Mouse (Mus musculus) layer of hippocampus, postnatal 36 days (tissue): ENCODE measurements around the gene Lctl. TPM values are rescaled to one million over a fixed set of nuclear protein-coding genes. Genes with fewer than 3 reads are reported as not detected.

Experiments used
- DNase-seq, 2 experiments: peaks; one replicate each; pipeline ENCODE4 v3.0.0; 2022
- total RNA-seq, 2 experiments: library from RNA; stranded (reverse); gene quantifications; 2 replicates each; pipeline ENCODE4 v1.2.3; 2021

Gene Lctl
- not detected for total RNA-seq

- DNase-seq, result no peak
These were observed at the start of gene Lctl for GRCm38 (mm10) chr9:64116876-64117275. Lctl (plus strand) TSS chr9:64117147.

GRCm38 (mm10) chr9:64067787-64068186 is 49.2 kb upstream of the Lctl start:
- DNase-seq, result no peak

- no peak for DNase-seq
These were observed 48.4 kb upstream of the Lctl start for GRCm38 (mm10) chr9:64068571-64068970.

DNA sequence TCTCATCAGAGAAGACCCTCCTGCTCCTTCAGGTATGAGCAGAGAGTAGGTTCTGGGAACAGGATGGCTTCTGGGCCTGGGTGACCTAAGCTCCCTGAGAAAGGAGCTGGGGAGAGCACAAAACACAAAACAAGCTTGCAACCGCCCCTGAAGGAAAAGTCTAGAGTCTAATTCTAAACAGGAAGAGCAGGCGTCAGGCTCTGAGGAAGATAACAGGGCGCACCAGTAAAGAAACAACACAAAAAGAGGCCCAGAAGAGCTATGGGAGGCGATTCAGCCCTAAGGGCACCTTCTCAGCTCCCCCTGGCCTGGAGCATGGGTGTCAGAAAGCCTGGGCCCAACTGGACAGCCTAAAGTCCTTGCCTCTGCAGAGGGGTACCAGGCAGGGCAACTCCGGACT is 47.8 kb upstream of the Lctl start:
- DNase-seq, result no peak

DNA sequence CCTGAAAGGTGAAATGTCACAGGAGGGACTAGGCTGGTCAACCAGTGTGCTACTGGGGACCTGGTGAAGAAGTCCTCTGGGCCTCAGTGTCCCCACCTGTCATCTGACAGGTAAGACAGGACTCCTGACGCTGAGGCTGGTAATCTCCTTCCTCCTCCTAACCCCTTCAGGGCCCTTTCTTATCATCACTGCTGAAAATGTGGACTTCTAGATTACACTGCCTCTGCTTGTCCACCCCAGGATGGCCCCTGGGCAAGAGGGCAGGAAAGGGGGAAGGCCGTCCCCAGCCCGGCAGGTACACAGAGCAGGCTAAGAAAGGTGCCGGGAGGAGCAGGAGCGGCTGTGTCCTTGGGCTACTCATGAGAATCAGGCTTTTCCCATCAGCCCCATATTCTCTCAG is 46.3 kb upstream of the Lctl start:
- no peak for DNase-seq

DNA sequence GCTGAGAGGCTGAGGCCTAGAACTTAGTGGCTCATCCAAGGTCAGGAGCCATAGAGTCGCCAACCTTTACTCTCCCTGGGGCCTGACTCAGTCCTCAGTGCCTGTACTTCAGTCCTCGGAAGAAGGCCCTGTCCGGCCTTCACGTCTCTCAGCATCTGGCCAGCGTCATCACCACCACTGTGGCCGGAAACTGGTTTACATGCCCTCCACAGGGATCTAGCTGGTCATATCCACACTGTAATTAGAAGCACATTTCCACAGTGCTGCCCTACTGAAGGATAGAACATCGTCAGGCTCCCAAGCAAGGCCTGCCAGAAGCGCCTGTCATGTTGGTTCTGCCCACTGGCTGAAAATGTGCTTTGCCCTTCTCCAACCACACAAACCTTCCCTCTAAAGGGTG is 42.1 kb upstream of the Lctl start:
- no peak for DNase-seq

- no peak for DNase-seq
These were observed 40.5 kb upstream of the Lctl start for GRCm38 (mm10) chr9:64076412-64076811.

- no peak for DNase-seq
These were observed 38.6 kb upstream of the Lctl start for GRCm38 (mm10) chr9:64078386-64078792.

DNA sequence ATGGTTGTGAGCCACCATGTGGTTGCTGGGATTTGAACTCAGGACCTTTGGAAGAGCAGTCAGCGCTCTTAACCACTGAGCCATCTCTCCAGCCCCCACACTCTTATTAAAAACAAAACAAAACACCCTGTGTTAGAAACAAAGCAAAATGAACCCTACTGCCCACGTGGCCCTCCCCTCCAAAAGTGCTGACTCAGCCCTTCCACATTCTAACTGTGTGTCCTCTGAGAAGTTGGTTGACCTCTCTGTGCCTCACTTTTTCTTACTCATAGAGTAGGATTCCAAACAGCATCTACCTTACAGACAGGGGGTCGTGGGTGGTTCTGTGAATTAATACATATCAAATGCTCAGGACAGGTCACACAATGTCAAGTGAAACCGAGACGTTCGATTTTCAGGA is 37.0 kb upstream of the Lctl start:
- DNase-seq, result no peak

DNA sequence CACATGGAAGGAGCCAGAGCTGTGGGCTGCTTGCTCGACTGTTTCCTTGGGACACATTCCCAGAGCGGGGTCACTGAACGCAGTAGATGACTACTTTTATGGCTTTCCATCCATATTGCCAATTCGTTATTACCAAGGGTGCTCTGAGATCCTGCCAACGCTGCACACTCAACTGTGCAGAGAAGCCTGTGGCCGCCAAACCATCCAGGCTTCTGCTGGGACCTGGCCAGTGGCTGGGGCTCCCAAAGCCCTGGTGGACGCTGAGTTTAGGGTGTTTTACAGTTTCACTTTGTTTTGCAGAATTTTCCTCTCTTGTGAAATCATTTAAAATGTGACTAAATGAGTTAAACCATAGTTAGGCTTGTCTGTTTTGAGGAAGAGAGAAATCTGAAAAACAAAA is 32.7 kb upstream of the Lctl start:
- no peak for DNase-seq

- no peak for DNase-seq
These were observed 32.1 kb upstream of the Lctl start for GRCm38 (mm10) chr9:64084661-64085399.

GRCm38 (mm10) chr9:64085976-64086375 is 31.0 kb upstream of the Lctl start:
- no peak for DNase-seq

GRCm38 (mm10) chr9:64086543-64086942 is 30.4 kb upstream of the Lctl start:
- DNase-seq, result no peak

DNA sequence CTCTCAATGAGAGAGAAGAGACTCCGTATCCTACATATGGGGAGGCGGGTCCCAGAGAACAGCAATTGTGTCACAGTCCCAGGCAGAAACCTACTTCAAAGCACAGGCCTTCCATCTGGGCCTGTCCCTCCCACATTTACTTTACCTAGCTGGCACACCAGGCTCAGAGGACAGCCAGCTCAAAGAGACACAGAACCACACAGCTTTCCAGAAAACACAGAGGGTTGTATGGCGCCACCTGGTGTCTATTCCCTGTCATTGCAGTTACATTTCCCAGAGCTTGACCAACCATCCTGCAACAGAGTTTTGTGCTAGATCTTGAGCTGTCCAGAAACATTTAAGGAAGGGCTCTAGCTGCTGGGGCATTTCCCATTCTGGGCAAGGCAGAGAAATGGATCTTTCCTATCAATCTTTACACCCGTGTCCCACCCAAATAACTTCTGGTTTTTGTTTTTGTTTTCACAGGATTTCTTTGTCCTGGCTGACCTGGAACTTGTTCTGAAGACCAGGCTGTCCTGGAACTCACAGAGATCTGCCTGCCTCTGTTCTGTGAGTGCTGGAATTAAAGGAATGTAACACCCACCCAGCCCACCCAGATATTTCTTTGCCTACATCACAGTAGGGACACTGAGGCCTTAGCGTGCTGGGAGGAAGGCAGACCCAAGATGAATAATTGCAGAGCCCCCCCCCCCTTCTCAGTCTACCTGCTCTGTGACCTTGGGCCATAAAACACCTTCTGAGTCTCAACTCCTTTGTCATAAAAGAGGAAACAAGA is 29.3 kb upstream of the Lctl start:
- peak; percentile 62 to 74 for DNase-seq

- no peak for DNase-seq
These were observed 28.6 kb upstream of the Lctl start for GRCm38 (mm10) chr9:64088346-64088745.

- peak in 1 of 2 experiments; percentile 15 for DNase-seq
These were observed 27.9 kb upstream of the Lctl start for GRCm38 (mm10) chr9:64089004-64089403.

DNA sequence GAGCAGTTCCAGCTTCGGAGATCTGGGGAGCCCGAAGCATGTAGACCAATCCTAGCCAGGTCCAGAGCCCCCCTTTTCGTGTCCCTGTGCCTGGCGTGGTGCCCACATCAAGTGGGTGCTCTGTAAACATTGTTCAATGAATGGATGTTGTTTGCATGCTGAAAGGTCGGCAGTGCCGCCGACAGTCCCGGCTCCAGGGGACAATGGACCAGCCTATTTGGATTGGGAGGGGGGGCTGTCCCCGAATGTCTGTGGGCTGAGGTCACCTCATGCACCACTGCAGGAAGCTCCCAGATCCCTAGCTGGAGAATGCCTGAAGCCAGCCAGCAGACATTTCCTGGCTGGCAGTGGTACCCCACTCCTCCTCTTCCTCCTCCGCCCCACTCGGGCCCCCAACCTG is 22.9 kb upstream of the Lctl start:
- no peak for DNase-seq

- no peak for DNase-seq
These were observed 18.7 kb upstream of the Lctl start for GRCm38 (mm10) chr9:64098282-64098681.

DNA sequence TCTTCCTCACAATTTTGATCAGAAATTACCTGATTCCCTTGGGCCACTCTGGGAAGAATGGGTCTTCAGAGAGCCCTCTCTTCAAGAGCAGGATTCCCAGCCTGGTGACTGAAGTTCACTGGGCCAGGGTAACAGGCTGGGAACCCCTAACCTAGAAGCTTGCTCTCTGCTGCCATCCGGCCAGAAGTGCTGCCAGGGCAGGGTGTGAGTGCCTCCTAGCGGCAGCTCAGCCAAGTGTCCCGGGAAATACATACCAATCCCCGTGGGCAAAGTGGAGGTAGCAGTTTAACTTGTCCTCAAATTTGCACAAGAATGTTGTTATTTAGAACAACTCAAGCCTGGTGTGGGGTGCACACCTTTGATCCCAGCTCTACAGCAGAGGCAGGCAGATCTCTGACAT is 16.5 kb upstream of the Lctl start:
- DNase-seq, result peak; percentile 40 to 49

GRCm38 (mm10) chr9:64105301-64105700 is 11.6 kb upstream of the Lctl start:
- DNase-seq, result no peak

DNA sequence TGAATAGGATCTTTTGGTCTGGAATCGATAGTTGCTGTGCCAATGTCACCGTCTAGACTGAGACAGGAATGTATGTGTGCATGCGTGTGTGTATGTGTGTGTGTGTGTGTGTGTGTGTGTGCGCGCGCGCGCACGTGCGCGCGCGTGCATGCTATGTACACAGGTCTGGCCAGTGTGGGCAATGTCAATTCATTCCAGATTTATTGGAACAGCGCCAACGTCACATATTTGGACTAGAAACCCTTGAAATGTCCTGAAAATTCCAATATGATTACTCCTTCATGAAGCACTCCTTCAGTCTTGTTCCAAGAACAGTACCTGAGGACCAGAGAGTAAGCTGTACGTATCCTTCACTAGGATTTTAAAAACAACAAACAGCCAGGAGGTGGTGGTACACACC is 6.4 kb upstream of the Lctl start:
- no peak for DNase-seq

DNA sequence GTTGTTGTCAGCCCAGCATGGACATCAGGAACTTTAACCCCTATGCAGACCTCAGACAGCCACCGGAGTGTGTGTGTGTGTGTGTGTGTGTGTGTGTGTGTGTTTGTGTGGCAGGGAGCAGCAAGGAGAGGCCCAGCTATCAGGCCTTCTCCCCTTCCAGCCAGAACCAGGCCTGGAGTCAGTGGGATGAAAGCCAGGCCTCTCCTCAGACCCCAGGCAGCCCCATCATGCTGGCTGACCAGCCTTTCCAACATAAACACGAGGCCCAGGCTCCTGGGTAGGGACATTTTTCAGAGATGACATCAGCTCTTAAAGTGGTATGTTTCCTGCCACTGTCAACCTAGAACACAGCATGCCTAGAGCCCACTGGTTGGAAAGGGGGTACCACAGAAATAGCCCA is 2.3 kb upstream of the Lctl start:
- DNase-seq, result no peak

DNA sequence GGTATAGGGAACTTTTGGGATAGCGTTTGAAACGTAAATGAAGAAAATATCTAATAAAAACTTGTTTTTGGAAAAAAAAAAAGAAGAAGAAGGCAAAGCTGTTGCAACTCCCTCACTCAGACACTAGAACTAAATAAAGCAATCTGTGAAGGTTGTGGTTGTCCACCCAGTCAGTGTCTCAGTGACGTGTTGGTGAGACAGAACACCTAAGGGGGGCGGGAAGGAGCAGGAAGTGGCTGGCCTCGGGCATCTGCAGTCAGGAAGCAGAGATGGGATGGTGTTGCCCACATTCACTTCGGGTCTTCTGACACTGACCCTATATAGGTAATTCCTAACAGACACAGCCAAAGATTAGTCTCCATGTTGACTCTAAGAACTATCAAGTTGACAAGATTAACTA is 1.2 kb upstream of the Lctl start:
- no peak for DNase-seq

- DNase-seq, result peak; percentile 26 to 32
These were observed 3.0 kb downstream of the Lctl start for GRCm38 (mm10) chr9:64119898-64120297.
